Mouse (Mus musculus) ovary, postnatal 36 days (tissue): Measurements from ENCODE around the gene Gm9817.

Experiments
- DNase-seq: peaks from one replicate; pipeline ENCODE4 v3.0.0; 2022; ENCODE audit warnings: low spot score, mixed read lengths

Gm9817 gene

GRCm38 (mm10) chr13:45089846-45090245 lies 11.4 kb downstream of the Gm9817 start:
- DNase-seq = no peak

GRCm38 (mm10) chr13:45092816-45093215 lies 14.3 kb downstream of the Gm9817 start:
- no peak for DNase-seq

- no peak for DNase-seq
Measured at GRCm38 (mm10) chr13:45095028-45095427, 16.5 kb downstream of the Gm9817 start.

DNA sequence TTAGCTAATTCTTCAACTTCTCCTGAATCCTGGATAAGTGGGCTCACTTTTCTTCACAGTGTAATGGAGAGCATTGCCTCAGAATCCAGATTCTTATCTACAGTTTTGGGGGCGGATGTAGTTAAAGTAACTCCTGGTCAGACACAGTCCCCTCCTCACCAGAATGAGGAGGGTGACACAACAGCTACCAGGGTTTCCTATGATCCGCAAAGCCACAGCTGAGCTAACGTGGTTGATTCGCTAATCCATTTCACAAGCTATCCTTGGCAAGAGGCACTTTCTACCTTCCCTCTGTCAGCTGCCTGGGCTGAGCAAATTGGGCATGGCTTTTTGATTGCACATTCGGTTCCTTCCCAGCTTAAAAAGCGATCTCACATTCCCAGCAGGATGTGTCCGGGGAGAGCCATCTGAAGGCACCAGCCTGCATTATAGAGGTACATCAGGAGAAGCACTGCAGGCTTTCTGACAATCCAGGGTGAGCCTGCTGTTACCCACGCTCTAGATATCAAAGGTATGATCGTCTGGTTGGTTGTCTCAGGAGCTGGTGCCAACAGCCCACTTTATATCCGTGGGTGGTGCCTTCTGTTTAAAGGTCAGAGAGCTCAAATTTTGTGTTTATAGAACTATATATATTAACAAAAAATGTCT lies 21.2 kb downstream of the Gm9817 start:
- no peak for DNase-seq

- DNase-seq = no peak
Measured at GRCm38 (mm10) chr13:45106480-45106879, 28.0 kb downstream of the Gm9817 start.

GRCm38 (mm10) chr13:45108851-45109390 lies 30.4 kb downstream of the Gm9817 start:
- no peak for DNase-seq

GRCm38 (mm10) chr13:45118375-45118774 lies 39.9 kb downstream of the Gm9817 start:
- DNase-seq = no peak

DNA sequence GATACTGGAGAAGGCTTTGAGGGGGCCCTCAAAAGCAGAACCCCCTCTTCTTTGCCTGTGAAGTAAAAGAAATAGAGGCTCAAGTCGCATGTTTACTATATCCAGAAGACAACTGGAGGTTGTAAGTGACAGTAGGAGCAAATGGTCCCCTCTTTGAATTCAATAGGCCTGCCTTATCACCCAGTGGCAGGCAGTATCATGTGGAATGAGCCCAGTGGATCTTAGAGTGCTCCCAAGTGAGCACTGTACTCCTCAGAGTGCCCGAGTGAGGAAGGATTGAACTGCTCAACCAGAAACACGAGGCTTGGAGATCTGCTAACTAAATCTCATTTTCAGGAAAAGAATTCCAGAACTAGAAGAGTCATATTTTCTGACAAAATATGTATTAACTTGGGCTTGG lies 40.3 kb downstream of the Gm9817 start:
- no peak for DNase-seq
